Mouse (Mus musculus): ENCODE measurements around the gene Fstl4.

- TF ChIP-seq CTCF (IDR thresholded peaks at IDR 0.05; ENCODE audit: extremely low read depth, insufficient read length, insufficient replicate concordance, low read depth, low read length) (no peak), POLR2A (IDR thresholded peaks at IDR 0.05; ENCODE audit: low read depth, low read length) (no peak)
These were observed 2.6 kb upstream of the Fstl4 start for GRCm38 (mm10) chr11:52761800-52762199.
